Mouse (Mus musculus) cortical plate, adult 2 months (tissue): ENCODE results near the gene Nudt6. TPM values are rescaled to one million over a fixed set of nuclear protein-coding genes. Genes with fewer than 3 reads are reported as not detected.

Experiments
- H3K27ac ChIP-seq: fragments of 200-500 bp; 2 replicates; pipeline ENCODE4 v1.5.1; 2012; ENCODE audit warnings: low read length, control low read depth, inconsistent platforms; ENCODE audit not compliant: insufficient read depth
- H3K4me1 ChIP-seq: fragments of 200-500 bp; 2 replicates; pipeline ENCODE4 v1.6.1; 2011; ENCODE audit warnings: low read length; ENCODE audit not compliant: control insufficient read depth, insufficient read depth
- H3K4me3 ChIP-seq: fragments of 200-500 bp; 2 replicates; pipeline ENCODE4 v1.5.1; 2011; ENCODE audit warnings: mild to moderate bottlenecking, low read length, control low read depth; ENCODE audit not compliant: insufficient read depth
- CTCF ChIP-seq: fragments of 200-500 bp; IDR thresholded peaks from 2 replicates; pipeline ENCODE4 v1.5.1; 2011; ENCODE audit warnings: mild to moderate bottlenecking, control low read depth, low read length; ENCODE audit not compliant: insufficient read depth; ENCODE audit errors: extremely low read depth
- POLR2A ChIP-seq: fragments of 200-500 bp; IDR thresholded peaks from 2 replicates; pipeline ENCODE4 v1.6.1; 2011; ENCODE audit warnings: mild to moderate bottlenecking, low read length, control low read depth; ENCODE audit not compliant: insufficient read depth; ENCODE audit errors: extremely low read depth
- polyA plus RNA-seq: library from polyadenylated mRNA; depleted of rRNA; stranded (reverse); fragments of >200 nt; gene quantifications from 2 replicates; pipeline ENCODE4 v1.2.3, GENCODE M21; 2012; rRNA removed

Gene Nudt6
- polyA plus RNA-seq, 1 experiment: 10.8 TPM

- Histone ChIP-seq H3K4me1 (no peaks in the 10 kb centered on the region), H3K4me3 (no peak overlapping the region), H3K27ac (no peak overlapping the region)
- no peak for TF ChIP-seq CTCF
- no peak for TF ChIP-seq POLR2A
Measured at GRCm38 (mm10) chr3:37370407-37370806, 49.6 kb downstream of the Nudt6 start.

- Histone ChIP-seq H3K4me3 (no peak overlapping the region), H3K4me1 (no peaks in the 10 kb centered on the region), H3K27ac (no peak overlapping the region)
- TF ChIP-seq POLR2A (no peak), CTCF (no peak)
Measured at GRCm38 (mm10) chr3:37366381-37367053, 53.5 kb downstream of the Nudt6 start.

- H3K27ac ChIP-seq: no peak overlapping the region
- no peaks in the 10 kb centered on the region for H3K4me1 ChIP-seq
- H3K4me3 ChIP-seq: no peak overlapping the region
- TF ChIP-seq POLR2A (no peak), CTCF (no peak)
Measured at GRCm38 (mm10) chr3:37365976-37366375, 54.0 kb downstream of the Nudt6 start.

- H3K27ac ChIP-seq: no peak overlapping the region
- no peaks in the 10 kb centered on the region for H3K4me1 ChIP-seq
- no peak overlapping the region for H3K4me3 ChIP-seq
- TF ChIP-seq POLR2A (no peak), CTCF (no peak)
Measured at GRCm38 (mm10) chr3:37365144-37365543, 54.9 kb downstream of the Nudt6 start.

- Histone ChIP-seq H3K4me3 (no peak overlapping the region), H3K4me1 (no peaks in the 10 kb centered on the region)
- TF ChIP-seq POLR2A (no peak), CTCF (no peak)
Measured at GRCm38 (mm10) chr3:37360729-37361128, 59.3 kb downstream of the Nudt6 start.

More at GRCm38 (mm10) chr3:37360729-37361128, 59.3 kb downstream of the Nudt6 start:
- H3K27ac ChIP-seq: no peak overlapping the region

Other genes starting within 250 kb of the Nudt6 start
- 0.08 TPM in 1 of 2 replicates, not detected in the other for gene Il21, start 187.6 kb downstream of the Nudt6 start, polyA plus RNA-seq
- 1.7 and 2.1 TPM in 2 replicates for gene Bbs12, start 107.7 kb downstream of the Nudt6 start, polyA plus RNA-seq
- gene Cetn4, start 107.5 kb downstream of the Nudt6 start, polyA plus RNA-seq: 11.6 and 13.1 TPM in 2 replicates
- gene Fgf2, start 71.9 kb downstream of the Nudt6 start, polyA plus RNA-seq: 2.6 and 2.7 TPM in 2 replicates
- 6.4 and 6.7 TPM in 2 replicates for gene Spata5, start 315 bp downstream of the Nudt6 start, polyA plus RNA-seq
- gene Spry1, start 219.7 kb upstream of the Nudt6 start, polyA plus RNA-seq: 9.9 and 10.8 TPM in 2 replicates